ENCODE assay signal across 12 mouse cellular contexts in the genomic region with DNA sequence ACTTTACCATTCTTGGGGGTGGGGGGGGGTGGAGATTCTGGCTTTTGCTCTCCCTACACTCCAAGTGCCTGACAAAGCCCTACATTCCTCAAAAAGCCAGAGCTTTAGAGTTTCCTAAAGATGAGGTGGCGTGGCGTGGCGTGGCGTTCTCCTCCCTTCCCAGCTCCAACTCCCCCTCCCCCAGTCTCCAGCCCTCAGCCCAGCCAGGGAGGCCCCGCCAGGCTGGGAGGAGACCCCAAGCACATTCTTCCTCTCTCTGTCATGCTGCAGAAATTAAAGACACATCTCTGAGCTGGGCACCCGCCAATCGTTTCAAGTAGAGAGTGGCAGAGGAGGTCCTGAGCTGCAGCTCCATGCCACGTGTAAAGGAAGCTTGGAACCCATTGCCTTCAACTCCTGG. TPM values are rescaled to one million over a fixed set of nuclear protein-coding genes. Genes with fewer than 3 reads are reported as not detected.
DNase-seq lines count a peak whose midpoint lies in the region; ATAC-seq lines count a peak whose summit lies in the region.
"Had no signal": no experiment of that assay in that cellular context is flagged by ENCODE, and none has a peak within 500 bp of the region (broad histone marks: within the 10 kb centered on the region; RNA-seq: fewer than 3 reads in every experiment).

No protein-coding gene starts in this region.

- peak overlapping the region; percentile 66 for H3K27ac ChIP-seq in heart, embryonic 11.5 days (ENCODE audit: low read depth, low read length)
- H3K27ac ChIP-seq: liver, embryonic 13.5 days had no signal

- ATAC-seq in heart, embryonic 11.5 days (replicated peaks; ENCODE audit: insufficient number of reproducible peaks, low FRiP score, low TSS enrichment) = no peak

- H3K9me3 ChIP-seq in heart, embryonic 11.5 days (replicated peaks; ENCODE audit: control insufficient read depth, low read length) = no peaks in the 10 kb centered on the region
- H3K9me3 ChIP-seq: liver, embryonic 13.5 days had no signal

- H3K4me3 ChIP-seq in heart, embryonic 11.5 days (ENCODE audit: low read depth, low read length) = no peak overlapping the region
- H3K4me3 ChIP-seq: liver, embryonic 13.5 days had no signal

- 9% methylated on average over 8 of the region's 8 CpGs for WGBS in heart, embryonic 11.5 days (ENCODE audit: insufficient replicate concordance)

- peak overlapping the region; percentile 11; the same call in 1 of the 2 replicates for H3K4me2 ChIP-seq in heart, embryonic 11.5 days
- H3K4me2 ChIP-seq: liver, embryonic 13.5 days had no signal

- 0 out of 2 replicates have a peak overlapping the region, but pooled peaks have one; percentile 10 for H3K9ac ChIP-seq in heart, embryonic 11.5 days (ENCODE audit: low read depth, low read length)
- H3K9ac ChIP-seq: liver, embryonic 13.5 days had no signal

- H3K4me1 ChIP-seq in heart, embryonic 11.5 days (ENCODE audit: control insufficient read depth, insufficient read depth, low read length) = peaks cover 40% of the 10 kb centered on the region

- H3K27me3 ChIP-seq in heart, embryonic 11.5 days (ENCODE audit: control insufficient read depth, insufficient read depth, low read length) = peaks cover 36% of the 10 kb centered on the region

- H3K36me3 ChIP-seq in heart, embryonic 11.5 days (ENCODE audit: control insufficient read depth, insufficient read depth, low read length) = no peaks in the 10 kb centered on the region
- H3K36me3 ChIP-seq: liver, embryonic 13.5 days had no signal

- DNase-seq in heart, adult 8-10 months (ENCODE audit: low spot score) = no peak
- DNase-seq in urinary bladder, postnatal 14 days (ENCODE audit: low spot score) = peak; percentile 74
- no peak for DNase-seq in urinary bladder, adult 18-20 months (ENCODE audit: low spot score in 2 of 2)
- peak; percentile 70 for DNase-seq in heart, postnatal 4 days
- DNase-seq in yolk sac, embryonic 10.5 days (ENCODE audit: low spot score) = peak; percentile 59
- no peak for DNase-seq in adrenal gland, adult 18-20 months (ENCODE audit: low spot score in 2 of 2)
- no peak for DNase-seq in frontal cortex, postnatal 25 days (ENCODE audit: low spot score in 2 of 2)
- DNase-seq: cerebellum, adult 9-10 months; liver, embryonic 13.5 days had no signal

RNA-seq across cellular contexts. Expression of gene Col1a1, which starts 2.4 kb away (rescaled TPM):
- 129 and 157 TPM in 2 replicates for polyA plus RNA-seq in heart, embryonic 11.5 days (2014; fragmentation: Nextera tagmentation; extraction: Ambion mirVana)
- 10 to 100 TPM; 23.3 to 50.4 (median 39.8) TPM for total RNA-seq in heart, adult 8-10 months (2022)
- 100 to 1,000 TPM; 861 to 965 TPM for total RNA-seq in heart, postnatal 4 days (2021)
- total RNA-seq in adrenal gland, adult 18-20 months (2021) = 10 to 100 TPM; 20.4 to 40.2 TPM
- total RNA-seq: hematopoietic stem cell, adult 5-6 weeks had no signal

RNA-seq across cellular contexts. Expression of gene Hils1, which starts 33.8 kb away (rescaled TPM):
- 0.24 TPM in 1 of 2 replicates, not detected in the other for polyA plus RNA-seq in heart, embryonic 11.5 days (2014; fragmentation: Nextera tagmentation; extraction: Ambion mirVana)
- total RNA-seq in heart, adult 8-10 months (2022) = not detected
- total RNA-seq in heart, postnatal 4 days (2021) = not detected
- not detected for total RNA-seq in adrenal gland, adult 18-20 months (2021)
- total RNA-seq: CH12.LX; hematopoietic stem cell, adult 5-6 weeks had no signal
- polyA plus RNA-seq: liver, embryonic 13.5 days had no signal

RNA-seq across cellular contexts. Expression of gene Sgca, which starts 42.5 kb away (rescaled TPM):
- polyA plus RNA-seq in heart, embryonic 11.5 days (2014; fragmentation: Nextera tagmentation; extraction: Ambion mirVana) = 24.7 and 25.3 TPM in 2 replicates
- 100 to 1,000 TPM; 202 to 221 (median 208) TPM for total RNA-seq in heart, adult 8-10 months (2022)
- 10 to 100 TPM; 67.0 to 89.1 TPM for total RNA-seq in heart, postnatal 4 days (2021)
- total RNA-seq in adrenal gland, adult 18-20 months (2021) = under 1 TPM in 1 of 2 experiments, not detected in 1; 0.80 TPM
- total RNA-seq: hematopoietic stem cell, adult 5-6 weeks had no signal

RNA-seq across cellular contexts. Expression of gene Ppp1r9b, which starts 57.3 kb away (rescaled TPM):
- polyA plus RNA-seq in heart, embryonic 11.5 days (2014; fragmentation: Nextera tagmentation; extraction: Ambion mirVana) = 11.4 and 16.3 TPM in 2 replicates
- 10 to 100 TPM; 43.9 to 47.4 (median 45.6) TPM for total RNA-seq in heart, adult 8-10 months (2022)
- 10 to 100 TPM; 45.3 to 46.3 TPM for total RNA-seq in heart, postnatal 4 days (2021)
- 100 to 1,000 TPM; 107 to 115 TPM for total RNA-seq in adrenal gland, adult 18-20 months (2021)

Comparison
In these comparisons a context has a peak if more than half of its experiments do, and no peak if none do; other contexts are left out.
1. DNase-seq: peak in urinary bladder, postnatal 14 days (single experiment), heart, postnatal 4 days (single experiment) and yolk sac, embryonic 10.5 days (single experiment); none in heart, adult 8-10 months (single experiment), urinary bladder, adult 18-20 months (0 of 2), adrenal gland, adult 18-20 months (0 of 2) and frontal cortex, postnatal 25 days (0 of 2).
2. RNA of gene Col1a1, which starts 2.4 kb away (total RNA-seq): 861 to 965 TPM in heart, postnatal 4 days; 23.3 to 50.4 TPM in heart, adult 8-10 months and 20.4 to 40.2 TPM in adrenal gland, adult 18-20 months; every median in the first group is over 10 times any median in the second.
3. RNA of gene Sgca, which starts 42.5 kb away (total RNA-seq): 202 to 221 TPM in heart, adult 8-10 months and 67.0 to 89.1 TPM in heart, postnatal 4 days; 0.80 TPM in adrenal gland, adult 18-20 months; every median in the first group is over 10 times any median in the second.